Mouse (Mus musculus) neural tube, embryonic 11.5 days (tissue): ENCODE measurements around the gene Rsf1. TPM values are rescaled to one million over a fixed set of nuclear protein-coding genes. Genes with fewer than 3 reads are reported as not detected.
A peak's percentile ranks its signal among the peaks of the same experiment; 100 is the strongest.

Experiments
- ATAC-seq: fragments of 200-750 bp; cut with Nextera tagmentation; 2 replicates; pipeline ENCODE4 v1.8.0; 2017; ENCODE audit warnings: moderate number of reproducible peaks, mild to moderate bottlenecking, moderate TSS enrichment, moderate library complexity; ENCODE audit not compliant: insufficient read depth, low FRiP score, low TSS enrichment
- DNase-seq: peaks from one replicate; pipeline ENCODE4 v3.0.0-alpha.2; 2015; ENCODE audit warnings: low spot score
- H3K27ac ChIP-seq: fragments of 300-500 bp; sonication (generic); 2 replicates; pipeline ENCODE4 v1.5.1; 2014; ENCODE audit warnings: low read depth, mild to moderate bottlenecking, low read length
- H3K27me3 ChIP-seq: fragments of 300-500 bp; sonication (generic); 2 replicates; pipeline ENCODE4 v1.6.1; 2014; ENCODE audit warnings: mild to moderate bottlenecking, low read length, mixed read lengths; ENCODE audit not compliant: control insufficient read depth, insufficient read depth
- H3K36me3 ChIP-seq: fragments of 300-500 bp; sonication (generic); 2 replicates; pipeline ENCODE4 v1.6.1; 2014; ENCODE audit warnings: mild to moderate bottlenecking, low read length, moderate library complexity, mixed read lengths; ENCODE audit not compliant: control insufficient read depth, insufficient read depth
- H3K4me1 ChIP-seq: fragments of 300-500 bp; sonication (generic); 2 replicates; pipeline ENCODE4 v1.6.1; 2014; ENCODE audit warnings: low read length, mixed read lengths; ENCODE audit not compliant: control insufficient read depth, insufficient read depth
- H3K4me2 ChIP-seq: fragments of 300-500 bp; sonication (generic); 2 replicates; pipeline ENCODE4 v1.6.1; 2014; ENCODE audit warnings: low read depth, mild to moderate bottlenecking, moderate library complexity
- H3K4me3 ChIP-seq: fragments of 300-500 bp; sonication (generic); 2 replicates; pipeline ENCODE4 v1.5.1; 2014; ENCODE audit warnings: low read depth, low read length
- H3K9ac ChIP-seq: fragments of 300-500 bp; sonication (generic); 2 replicates; pipeline ENCODE4 v1.6.1; 2014; ENCODE audit warnings: mild to moderate bottlenecking, low read length
- H3K9me3 ChIP-seq: fragments of 300-500 bp; sonication (generic); 2 replicates; pipeline ENCODE4 v1.6.1; 2016; ENCODE audit warnings: low read length; ENCODE audit not compliant: control insufficient read depth
- WGBS: fragments of 180-500 bp; shearing (Covaris S2); extraction: QIAGEN DNeasy Blood & Tissue Kit; methylation state at CpG from one replicate; pipeline ENCODE4 v1.1.7; 2014; 5-methylcytosine and 5-hydroxymethylcytosine counted together
- polyA plus RNA-seq: library from polyadenylated mRNA; unstranded; fragments of >200 nt; fragmentation: Nextera tagmentation; extraction: Ambion mirVana; gene quantifications from 2 replicates; pipeline ENCODE4 v1.2.1, GENCODE M21; 2014

Rsf1 gene
- polyA plus RNA-seq, 1 experiment from 2014 or later = 21.8 TPM

DNA sequence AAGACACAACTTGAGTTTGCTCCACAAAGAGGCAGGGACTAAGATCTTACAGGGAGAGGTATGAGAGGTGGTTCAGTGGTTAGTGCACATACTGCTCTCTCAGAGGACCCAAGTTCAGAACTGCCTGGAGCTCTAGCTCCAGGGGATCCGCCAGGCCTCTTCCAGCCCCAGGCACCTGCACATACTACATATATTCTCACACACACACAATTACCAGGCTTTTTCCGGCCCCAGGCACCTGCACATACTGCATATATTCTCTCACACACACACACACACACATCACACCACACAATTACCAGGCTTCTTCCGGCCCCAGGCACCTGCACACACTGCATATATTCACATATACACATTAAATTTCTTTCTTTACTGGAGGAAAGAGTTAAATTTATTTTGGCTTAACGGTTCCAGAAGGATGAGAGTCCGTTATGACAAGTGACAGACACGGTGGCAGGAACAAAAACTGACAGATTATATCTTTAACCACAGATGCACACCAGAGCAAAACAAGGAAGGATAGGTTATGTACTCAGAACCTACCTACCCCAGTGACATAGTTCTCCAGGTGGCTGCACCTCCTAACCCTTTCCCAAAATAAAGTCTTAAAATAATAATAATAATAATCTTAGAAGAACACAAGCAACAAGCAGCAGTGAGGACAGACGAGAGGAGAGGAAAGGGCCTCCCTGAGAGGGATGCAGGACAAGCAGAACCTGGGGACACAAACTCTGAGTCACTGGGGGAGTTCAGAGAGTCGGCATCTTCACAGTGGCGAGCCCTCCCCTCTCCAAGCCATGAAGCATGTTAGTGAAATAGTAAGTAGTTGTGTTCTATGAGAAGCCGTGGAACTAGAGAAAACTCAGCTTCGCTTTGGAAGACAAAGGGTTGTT lies 144.2 kb downstream of the Rsf1 start:
- 92% methylated on average over 11 of the region's 11 CpGs for WGBS
- Histone ChIP-seq H3K9ac (no peak overlapping the region), H3K9me3 (no peaks in the 10 kb centered on the region), H3K4me1 (0 out of 2 replicates have a peak, but pooled peaks cover 4% of the 10 kb centered on the region), H3K4me3 (no peak overlapping the region), H3K4me2 (no peak overlapping the region), H3K36me3 (no peaks in the 10 kb centered on the region; the same call in 1 of the 2 replicates), H3K27me3 (no peaks in the 10 kb centered on the region), H3K27ac (no peak overlapping the region)
- DNase-seq (no peak), ATAC-seq (no peak)

DNA sequence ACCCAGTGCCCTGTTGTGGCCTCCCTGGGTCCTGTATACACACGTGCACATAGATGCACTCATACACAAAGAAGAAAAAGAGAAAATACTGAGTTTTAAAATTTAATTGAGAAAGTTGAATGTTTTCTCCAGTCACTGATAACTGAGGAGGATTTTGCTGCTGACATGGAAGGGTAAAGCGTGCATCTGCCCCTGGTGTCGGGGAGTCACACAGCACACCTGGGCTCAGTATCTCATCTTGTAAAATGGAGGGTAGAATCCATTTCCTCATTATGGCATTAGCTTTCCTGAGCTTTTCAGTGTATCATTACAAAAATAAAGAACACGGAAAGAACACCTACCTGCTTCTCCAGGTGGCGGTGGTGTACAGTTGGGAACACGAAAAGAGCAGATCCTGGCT lies 145.7 kb downstream of the Rsf1 start:
- Histone ChIP-seq H3K9ac (no peak overlapping the region), H3K9me3 (no peaks in the 10 kb centered on the region), H3K27me3 (no peaks in the 10 kb centered on the region), H3K4me1 (0 out of 2 replicates have a peak, but pooled peaks cover 10% of the 10 kb centered on the region), H3K36me3 (no peaks in the 10 kb centered on the region; the same call in 1 of the 2 replicates), H3K27ac (no peak overlapping the region), H3K4me3 (no peak overlapping the region), H3K4me2 (no peak overlapping the region)
- ATAC-seq (no peak), DNase-seq (no peak)
- WGBS = 90% methylated on average over 6 of the region's 6 CpGs

DNA sequence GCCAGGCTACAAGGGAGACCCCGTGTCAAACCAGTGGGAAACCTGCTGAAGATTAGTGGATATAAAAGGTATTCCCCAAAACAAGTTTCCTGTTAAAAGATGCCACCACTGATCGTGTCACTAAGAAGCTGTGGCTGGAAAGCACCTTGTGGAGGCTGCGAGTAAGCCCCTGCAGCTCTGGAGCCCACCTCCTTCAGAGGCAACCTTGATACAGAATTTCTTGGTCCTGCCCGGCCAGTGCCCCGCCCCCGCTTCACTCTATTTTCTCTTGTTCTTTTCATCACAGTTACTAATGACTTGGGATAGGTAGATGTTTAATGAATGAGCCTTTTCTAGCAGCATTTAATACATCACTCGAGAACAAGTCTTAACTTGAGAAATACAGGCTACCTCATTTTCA lies 146.4 kb downstream of the Rsf1 start:
- no peaks in the 10 kb centered on the region for H3K9me3 ChIP-seq
- ATAC-seq (no peak), DNase-seq (no peak)
- no peaks in the 10 kb centered on the region; the same call in 1 of the 2 replicates for H3K36me3 ChIP-seq
- no peak overlapping the region for H3K4me3 ChIP-seq
- WGBS = 89% methylated on average over 7 of the region's 7 CpGs
- no peaks in the 10 kb centered on the region for H3K27me3 ChIP-seq
- H3K27ac ChIP-seq = no peak overlapping the region
- H3K4me1 ChIP-seq = 0 out of 2 replicates have a peak, but pooled peaks cover 10% of the 10 kb centered on the region
- no peak overlapping the region for H3K9ac ChIP-seq
- no peak overlapping the region for H3K4me2 ChIP-seq

DNA sequence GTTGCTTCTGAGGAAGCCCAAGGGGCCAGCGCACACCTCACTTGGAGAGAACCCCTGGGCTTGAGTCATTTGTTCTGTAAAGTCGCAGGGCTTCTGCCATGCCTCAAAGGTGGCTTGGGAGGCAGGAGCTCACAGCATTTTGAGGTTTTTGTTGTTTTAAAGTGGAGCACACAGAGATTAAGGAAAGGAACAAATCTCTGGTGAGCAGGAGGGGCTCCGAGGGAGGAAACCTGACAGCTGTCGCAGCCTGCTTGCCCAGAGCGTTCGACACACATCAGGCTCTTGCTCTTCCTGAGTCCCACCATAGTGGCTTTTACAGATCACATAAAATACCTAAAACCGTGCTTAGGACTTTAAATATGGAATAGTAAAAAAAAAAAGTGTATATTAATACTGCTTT lies 147.1 kb downstream of the Rsf1 start:
- H3K9me3 ChIP-seq = no peaks in the 10 kb centered on the region
- H3K27me3 ChIP-seq = no peaks in the 10 kb centered on the region
- WGBS = 83% methylated on average over 7 of the region's 7 CpGs
- H3K36me3 ChIP-seq = no peaks in the 10 kb centered on the region; the same call in 1 of the 2 replicates
- H3K9ac ChIP-seq = no peak overlapping the region
- ATAC-seq (no peak), DNase-seq (no peak)
- H3K4me3 ChIP-seq = no peak overlapping the region
- H3K27ac ChIP-seq = no peak overlapping the region
- H3K4me1 ChIP-seq = 0 out of 2 replicates have a peak, but pooled peaks cover 10% of the 10 kb centered on the region
- no peak overlapping the region for H3K4me2 ChIP-seq

DNA sequence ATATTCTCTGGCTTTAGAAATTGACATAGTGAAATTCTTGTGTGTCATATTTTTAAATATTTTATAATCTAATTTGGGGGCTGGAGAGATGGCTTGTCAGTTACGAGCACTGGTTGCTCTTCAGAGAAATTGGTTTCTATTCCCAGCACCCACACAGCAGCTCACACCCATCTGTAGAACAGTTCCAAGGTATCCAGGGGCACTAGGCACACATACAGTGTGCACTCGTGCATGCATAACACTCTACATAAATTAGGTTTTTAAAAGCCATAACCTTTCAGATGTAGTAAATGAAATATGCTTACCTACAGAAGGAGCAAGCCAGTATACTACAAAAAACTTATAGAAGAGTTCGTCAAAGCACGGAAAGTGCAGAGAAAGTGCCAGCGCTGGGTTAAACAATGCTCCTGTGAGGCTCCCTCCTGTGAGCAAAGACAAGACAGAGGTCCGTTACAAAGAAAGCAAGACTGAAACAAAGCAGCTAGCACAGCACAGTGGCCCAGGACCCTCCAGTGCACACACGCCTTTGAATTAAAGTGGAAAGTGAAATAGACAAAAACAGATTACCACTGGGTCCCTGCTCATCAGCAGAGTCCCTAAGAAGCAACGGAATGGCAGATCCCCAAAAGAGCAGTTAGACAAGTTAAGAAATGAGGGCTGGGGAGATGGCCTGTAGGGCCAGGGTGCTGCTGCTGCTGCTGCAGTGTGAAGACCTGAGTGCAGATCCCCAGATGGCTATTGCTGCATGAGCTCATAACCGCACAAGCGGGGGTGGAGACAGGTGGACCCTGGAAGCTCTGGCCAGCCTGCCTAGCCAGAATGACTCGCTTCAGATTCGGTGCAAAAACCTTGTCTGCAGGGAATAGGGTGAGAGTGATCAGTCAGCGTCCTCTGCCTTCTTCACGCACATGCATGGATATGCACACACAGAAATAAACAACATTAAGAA lies 149.3 kb downstream of the Rsf1 start:
- Histone ChIP-seq H3K4me3 (no peak overlapping the region), H3K9ac (peak overlapping the region; percentile 1; the same call in 1 of the 2 replicates)
- ATAC-seq = peak; percentile 60

DNA sequence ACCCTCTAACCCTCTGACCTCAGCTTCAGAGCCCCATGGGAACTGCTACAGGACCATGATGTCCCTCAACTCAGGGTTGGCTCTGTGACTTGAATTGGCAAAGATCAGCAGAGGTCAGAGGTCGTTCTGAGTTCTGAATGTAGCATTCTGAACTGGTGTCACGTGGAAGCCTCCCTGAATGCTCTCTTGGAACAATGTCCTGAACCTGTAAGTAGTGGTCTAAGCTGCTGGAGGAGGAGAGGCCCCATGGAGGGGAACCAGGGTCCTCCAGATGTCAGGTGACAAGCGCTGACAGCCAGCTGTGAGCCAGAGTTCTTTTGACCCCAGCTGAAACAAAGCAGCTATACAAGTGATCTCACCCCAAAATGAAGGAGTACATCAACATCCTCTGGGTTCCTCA lies 150.7 kb downstream of the Rsf1 start:
- no peaks in the 10 kb centered on the region for H3K9me3 ChIP-seq
- no peak overlapping the region for H3K4me3 ChIP-seq
- 69% methylated on average over 3 of the region's 3 CpGs for WGBS
- H3K27ac ChIP-seq = no peak overlapping the region
- no peak for DNase-seq
- ATAC-seq = no peak
- 0 out of 2 replicates have a peak, but pooled peaks cover 10% of the 10 kb centered on the region for H3K4me1 ChIP-seq
- no peak overlapping the region for H3K9ac ChIP-seq
- H3K36me3 ChIP-seq = no peaks in the 10 kb centered on the region
- H3K27me3 ChIP-seq = no peaks in the 10 kb centered on the region
- H3K4me2 ChIP-seq = no peak overlapping the region

More for the DNA sequence above, 149.3 kb downstream of the Rsf1 start:
- DNase-seq = peak; percentile 27
- Histone ChIP-seq H3K9me3 (no peaks in the 10 kb centered on the region), H3K27ac (no peak overlapping the region), H3K36me3 (no peaks in the 10 kb centered on the region; the same call in 1 of the 2 replicates), H3K27me3 (no peaks in the 10 kb centered on the region), H3K4me1 (0 out of 2 replicates have a peak, but pooled peaks cover 10% of the 10 kb centered on the region), H3K4me2 (no peak overlapping the region)
- WGBS = 48% methylated on average over 14 of the region's 14 CpGs

DNA sequence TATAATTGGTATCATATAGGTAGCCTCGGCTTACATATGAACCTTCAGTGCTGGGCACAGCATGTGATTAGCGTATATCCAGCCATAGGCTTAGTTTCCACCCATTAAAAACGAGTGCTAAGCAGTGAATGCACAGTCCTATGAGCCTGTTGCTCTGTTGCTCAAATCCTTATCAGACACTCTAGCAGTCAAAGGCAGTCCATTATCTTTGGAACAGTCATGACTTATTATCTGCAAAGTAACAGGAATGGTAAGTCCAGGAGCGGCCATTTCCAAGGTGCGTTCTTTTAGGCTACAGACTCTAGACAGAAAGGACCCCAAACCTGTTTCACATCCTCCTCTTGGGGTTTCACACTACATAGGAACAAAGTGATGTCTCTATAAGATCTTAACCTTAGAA lies 153.9 kb downstream of the Rsf1 start:
- 91% methylated on average over 5 of the region's 5 CpGs for WGBS
- Histone ChIP-seq H3K9me3 (no peaks in the 10 kb centered on the region), H3K27me3 (no peaks in the 10 kb centered on the region), H3K4me2 (no peak overlapping the region), H3K9ac (no peak overlapping the region), H3K27ac (no peak overlapping the region), H3K4me1 (peaks cover 16% of the 10 kb centered on the region; the same call in 1 of the 2 replicates), H3K36me3 (no peaks in the 10 kb centered on the region), H3K4me3 (no peak overlapping the region)
- no peak for ATAC-seq
- DNase-seq = no peak

DNA sequence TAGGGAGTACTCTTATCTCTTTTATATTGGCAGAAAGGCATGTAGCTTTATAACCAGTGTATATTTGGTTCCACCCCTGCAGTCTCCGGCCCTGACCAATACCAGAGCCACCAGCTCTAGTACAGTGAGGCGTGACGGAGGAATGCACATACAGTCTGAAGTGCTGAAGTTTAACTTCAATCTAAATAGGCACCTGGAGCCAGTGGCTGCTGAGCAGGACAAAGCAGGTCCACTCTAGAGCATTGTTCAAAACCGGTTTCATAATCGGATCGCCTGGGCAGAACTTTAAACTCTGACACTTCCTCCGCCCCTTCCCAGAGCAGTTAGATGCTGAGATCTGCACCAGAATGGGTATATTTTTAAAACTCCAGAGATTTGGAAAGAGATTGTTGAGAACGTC lies 155.3 kb downstream of the Rsf1 start:
- DNase-seq = no peak
- no peaks in the 10 kb centered on the region for H3K36me3 ChIP-seq
- H3K9ac ChIP-seq = no peak overlapping the region
- H3K27me3 ChIP-seq = no peaks in the 10 kb centered on the region
- no peak overlapping the region for H3K4me2 ChIP-seq
- WGBS = 84% methylated on average over 8 of the region's 8 CpGs
- no peak overlapping the region for H3K4me3 ChIP-seq
- peaks cover 7% of the 10 kb centered on the region; the same call in 1 of the 2 replicates for H3K4me1 ChIP-seq
- no peak for ATAC-seq
- no peak overlapping the region for H3K27ac ChIP-seq
- H3K9me3 ChIP-seq = no peaks in the 10 kb centered on the region
